In the genomic region with DNA sequence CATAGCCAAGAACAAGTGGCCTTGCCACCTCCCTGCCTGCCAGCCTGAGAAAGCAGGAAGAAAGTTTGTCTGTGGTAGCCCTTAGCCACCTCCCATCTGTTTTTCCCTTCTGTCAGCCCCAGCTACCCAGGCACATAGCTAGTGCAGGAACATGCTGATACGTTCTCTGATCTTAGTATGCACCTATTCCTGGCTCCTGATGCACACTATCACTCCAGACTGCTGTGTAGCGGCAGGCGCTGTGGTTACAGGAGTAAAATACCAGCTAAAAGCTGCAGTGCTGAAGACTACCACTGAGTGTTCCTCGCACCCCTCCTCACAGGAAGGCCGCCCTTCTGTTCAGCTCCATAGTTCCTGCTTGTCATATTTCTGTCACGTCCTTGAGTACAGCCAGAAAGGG, we compare ENCODE assay signal across 15 mouse cellular contexts.
A peak's percentile ranks its signal among the peaks of the same experiment; 100 is the strongest.
DNase-seq lines count a peak whose midpoint lies in the region; ATAC-seq lines count a peak whose summit lies in the region.
"Had no signal": no experiment of that assay in that cellular context is flagged by ENCODE, and none has a peak within 500 bp of the region (broad histone marks: within the 10 kb centered on the region; RNA-seq: fewer than 3 reads in every experiment).

No protein-coding gene starts in this region.

- WGBS in kidney, embryonic 16.5 days = 73% methylated on average over 6 of the region's 6 CpGs
- WGBS in embryonic facial prominence, embryonic 10.5 days = 89% methylated on average over 6 of the region's 6 CpGs

- no peak overlapping the region for H3K4me3 ChIP-seq in kidney, embryonic 16.5 days (ENCODE audit: low read length)
- H3K4me3 ChIP-seq in embryonic facial prominence, embryonic 10.5 days = no peak overlapping the region
- H3K4me3 ChIP-seq: intestine, embryonic 15.5 days; stomach, embryonic 15.5 days had no signal

- H3K4me2 ChIP-seq in kidney, embryonic 16.5 days (replicated peaks; ENCODE audit: low read depth, low read length) = no peak overlapping the region
- H3K4me2 ChIP-seq: intestine, embryonic 15.5 days; stomach, embryonic 15.5 days had no signal

- peaks cover 23% of the 10 kb centered on the region for H3K4me1 ChIP-seq in kidney, embryonic 16.5 days (ENCODE audit: insufficient read depth, low read length)
- peaks cover 28% of the 10 kb centered on the region for H3K4me1 ChIP-seq in embryonic facial prominence, embryonic 10.5 days

- H3K27ac ChIP-seq in kidney, embryonic 16.5 days (ENCODE audit: low read length) = peak overlapping the region; percentile 64
- H3K27ac ChIP-seq in embryonic facial prominence, embryonic 10.5 days (replicated peaks) = peak overlapping the region; percentile 27; the same call in 1 of the 2 replicates
- H3K27ac ChIP-seq: intestine, embryonic 15.5 days; liver, embryonic 14.5 days; stomach, embryonic 15.5 days had no signal

- ATAC-seq in kidney, embryonic 16.5 days (ENCODE audit: low FRiP score, low TSS enrichment) = no peak
- no peak for ATAC-seq in inflammation-experienced regulatory T-cells, adult 6 months
- ATAC-seq: forebrain, embryonic 16.5 days; intestine, embryonic 15.5 days; midbrain, embryonic 16.5 days had no signal

- DNase-seq in kidney, adult 11 months = no peak
- peak; percentile 58 for DNase-seq in brain, adult 2 months (ENCODE audit: low read depth, low spot score)
- DNase-seq in embryonic facial prominence, embryonic 10.5 days (ENCODE audit: low spot score) = no peak
- DNase-seq in layer of hippocampus, postnatal 36 days = peak; percentile 9 to 10
- no peak for DNase-seq in urinary bladder, postnatal 25 days (ENCODE audit: low spot score)
- DNase-seq: cerebellum, postnatal 36 days; heart, postnatal 10 days; lung, postnatal 4 days had no signal

- H3K9ac ChIP-seq in kidney, embryonic 16.5 days (replicated peaks; ENCODE audit: low read length) = no peak overlapping the region
- H3K9ac ChIP-seq: intestine, embryonic 15.5 days; liver, embryonic 14.5 days; stomach, embryonic 15.5 days had no signal

- no peaks in the 10 kb centered on the region for H3K27me3 ChIP-seq in kidney, embryonic 16.5 days (ENCODE audit: insufficient read depth, low read length)
- no peaks in the 10 kb centered on the region for H3K27me3 ChIP-seq in embryonic facial prominence, embryonic 10.5 days (replicated peaks; ENCODE audit: low read depth, poor library complexity, severe bottlenecking)
- H3K27me3 ChIP-seq: intestine, embryonic 15.5 days; stomach, embryonic 15.5 days had no signal

- H3K9me3 ChIP-seq in kidney, embryonic 16.5 days (ENCODE audit: low read length) = no peaks in the 10 kb centered on the region
- H3K9me3 ChIP-seq in embryonic facial prominence, embryonic 10.5 days = no peaks in the 10 kb centered on the region
- H3K9me3 ChIP-seq: intestine, embryonic 15.5 days; stomach, embryonic 15.5 days had no signal

- H3K36me3 ChIP-seq in kidney, embryonic 16.5 days (ENCODE audit: insufficient read depth, low read length) = peaks cover 10% of the 10 kb centered on the region; the same call in 1 of the 2 replicates
- H3K36me3 ChIP-seq in embryonic facial prominence, embryonic 10.5 days (replicated peaks) = peaks cover 55% of the 10 kb centered on the region
- H3K36me3 ChIP-seq: intestine, embryonic 15.5 days; stomach, embryonic 15.5 days had no signal

Comparison
In these comparisons a context has a peak if more than half of its experiments do, and no peak if none do; other contexts are left out.
1. DNase-seq: peak in brain, adult 2 months (single experiment) and layer of hippocampus, postnatal 36 days (2 of 2); none in kidney, adult 11 months (single experiment), embryonic facial prominence, embryonic 10.5 days (single experiment) and urinary bladder, postnatal 25 days (single experiment).